In genomic region chr11:53299551-53300329, GRCm38 (mm10) we compare ENCODE assay signal across 8 mouse cellular contexts. TPM values are rescaled to one million over a fixed set of nuclear protein-coding genes. Genes with fewer than 3 reads are reported as not detected.
A peak's percentile ranks its signal among the peaks of the same experiment; 100 is the strongest.
DNase-seq lines count a peak whose midpoint lies in the region; ATAC-seq and TF ChIP-seq lines count a peak whose summit lies in the region.

No protein-coding gene starts in this region.

- peaks cover 50% of the 10 kb centered on the region for H3K4me1 ChIP-seq in G1E (ENCODE audit: insufficient read depth, low read depth, low read length)
- peaks cover 38% of the 10 kb centered on the region for H3K4me1 ChIP-seq in forebrain, embryonic 15.5 days
- peaks cover 28% of the 10 kb centered on the region for H3K4me1 ChIP-seq in hindbrain, embryonic 10.5 days (replicated peaks)

- DNase-seq in G1E (ENCODE audit: low spot score), result peak; percentile 45
- DNase-seq in hindbrain, embryonic 10.5 days (ENCODE audit: low spot score), result peak; percentile 55
- peak; percentile 32 to 52 for DNase-seq in layer of hippocampus, postnatal 25 days (ENCODE audit: extremely low spot score in 1 of 2, low spot score in 1 of 2)
- DNase-seq in lung, postnatal 14 days, result peak; percentile 67
- DNase-seq in retina, postnatal 7 days (ENCODE audit: low read depth, low spot score), result peak; percentile 14
- DNase-seq in urinary bladder, adult 18-20 months (ENCODE audit: low spot score in 2 of 2), result peak; percentile 37 to 61

- H3K4me3 ChIP-seq in G1E (ENCODE audit: low read depth, low read length), result peak overlapping the region; percentile 97
- H3K4me3 ChIP-seq in forebrain, embryonic 15.5 days, result peak overlapping the region; percentile 93
- peak overlapping the region; percentile 100 for H3K4me3 ChIP-seq in hindbrain, embryonic 10.5 days

- H3K27ac ChIP-seq in forebrain, embryonic 15.5 days (replicated peaks), result peak overlapping the region; percentile 94
- H3K27ac ChIP-seq in hindbrain, embryonic 10.5 days, result peak overlapping the region; percentile 96

- no peaks in the 10 kb centered on the region for H3K9me3 ChIP-seq in G1E (replicated peaks)
- no peaks in the 10 kb centered on the region for H3K9me3 ChIP-seq in forebrain, embryonic 15.5 days
- H3K9me3 ChIP-seq in hindbrain, embryonic 10.5 days, result no peaks in the 10 kb centered on the region

- WGBS in forebrain, embryonic 15.5 days, result under 1% methylated on average over 80 of the region's 80 CpGs
- WGBS in hindbrain, embryonic 10.5 days, result under 1% methylated on average over 80 of the region's 80 CpGs

- peak overlapping the region; percentile 96 for H3K9ac ChIP-seq in forebrain, embryonic 15.5 days (replicated peaks)

- H3K4me2 ChIP-seq in forebrain, embryonic 15.5 days (replicated peaks), result peak overlapping the region; percentile 84

- ATAC-seq in G1E (ENCODE audit: extremely low read depth, insufficient number of reproducible peaks, low FRiP score, poor library complexity, severe bottlenecking), result no peak
- peak; percentile 27 for ATAC-seq in cerebellum, adult (ENCODE audit: insufficient number of reproducible peaks, low FRiP score, low TSS enrichment)
- ATAC-seq in forebrain, embryonic 15.5 days (replicated peaks), result peak; percentile 81

- H3K27me3 ChIP-seq in G1E (ENCODE audit: insufficient read depth, low read length), result no peaks in the 10 kb centered on the region
- H3K27me3 ChIP-seq in forebrain, embryonic 15.5 days, result no peaks in the 10 kb centered on the region
- no peaks in the 10 kb centered on the region for H3K27me3 ChIP-seq in hindbrain, embryonic 10.5 days (ENCODE audit: insufficient read depth, poor library complexity, severe bottlenecking)

- TF ChIP-seq CTCF in G1E (IDR thresholded peaks at IDR 0.05; ENCODE audit: low read depth, low read length), result no peak

- peaks cover 37% of the 10 kb centered on the region for H3K36me3 ChIP-seq in G1E (replicated peaks)
- H3K36me3 ChIP-seq in forebrain, embryonic 15.5 days, result no peaks in the 10 kb centered on the region
- H3K36me3 ChIP-seq in hindbrain, embryonic 10.5 days, result peaks cover 35% of the 10 kb centered on the region

RNA-seq across cellular contexts. Expression of gene Hspa4, which starts 0.5 kb away (rescaled TPM):
- total RNA-seq in G1E (2014; fragmentation: Nextera tagmentation) (279 and 280 TPM in 2 replicates), G1E (2017) (327 and 391 TPM in 2 replicates)
- 55.9 and 57.1 TPM in 2 replicates for polyA plus RNA-seq in G1E (2012)
- 51.8 and 54.7 TPM in 2 replicates for polyA plus RNA-seq in forebrain, embryonic 15.5 days (2015; fragmentation: Nextera tagmentation; extraction: Ambion mirVana)
- 91.2 and 112 TPM in 2 replicates for polyA plus RNA-seq in hindbrain, embryonic 10.5 days (2016; fragmentation: Nextera tagmentation; extraction: Ambion mirVana)
- 100 to 1,000 TPM; 173 to 178 TPM for total RNA-seq in layer of hippocampus, postnatal 25 days (2021)

RNA-seq across cellular contexts. Expression of gene Zcchc10, which starts 24.7 kb away (rescaled TPM):
- total RNA-seq in G1E (2014; fragmentation: Nextera tagmentation) (22.6 and 30.5 TPM in 2 replicates), G1E (2017) (5.1 and 8.8 TPM in 2 replicates)
- 2.6 and 2.8 TPM in 2 replicates for polyA plus RNA-seq in G1E (2012)
- 13.6 and 15.2 TPM in 2 replicates for polyA plus RNA-seq in forebrain, embryonic 15.5 days (2015; fragmentation: Nextera tagmentation; extraction: Ambion mirVana)
- 22.6 and 26.0 TPM in 2 replicates for polyA plus RNA-seq in hindbrain, embryonic 10.5 days (2016; fragmentation: Nextera tagmentation; extraction: Ambion mirVana)
- 10 to 100 TPM in 1 of 2 experiments, 1 to 10 TPM in 1; 9.3 to 10.2 TPM for total RNA-seq in layer of hippocampus, postnatal 25 days (2021)

RNA-seq across cellular contexts. Expression of gene Aff4, which starts 50.9 kb away (rescaled TPM):
- total RNA-seq in G1E (2014; fragmentation: Nextera tagmentation), result 246 and 249 TPM in 2 replicates
- 66.4 and 86.2 TPM in 2 replicates for total RNA-seq in G1E (2017)
- polyA plus RNA-seq in G1E (2012), result 3.4 and 4.5 TPM in 2 replicates
- 60.9 and 70.8 TPM in 2 replicates for polyA plus RNA-seq in forebrain, embryonic 15.5 days (2015; fragmentation: Nextera tagmentation; extraction: Ambion mirVana)
- 36.6 and 48.9 TPM in 2 replicates for polyA plus RNA-seq in hindbrain, embryonic 10.5 days (2016; fragmentation: Nextera tagmentation; extraction: Ambion mirVana)
- 100 to 1,000 TPM; 199 to 222 TPM for total RNA-seq in layer of hippocampus, postnatal 25 days (2021)

Comparison
In these comparisons a context has a peak if more than half of its experiments do, and no peak if none do; other contexts are left out.
1. DNase-seq: peak in every context shown above with its lines; median percentile 67 in lung, postnatal 14 days; 55 in hindbrain, embryonic 10.5 days; 49 in urinary bladder, adult 18-20 months; 45 in G1E; 42 in layer of hippocampus, postnatal 25 days; 14 in retina, postnatal 7 days.